In the genomic region with DNA sequence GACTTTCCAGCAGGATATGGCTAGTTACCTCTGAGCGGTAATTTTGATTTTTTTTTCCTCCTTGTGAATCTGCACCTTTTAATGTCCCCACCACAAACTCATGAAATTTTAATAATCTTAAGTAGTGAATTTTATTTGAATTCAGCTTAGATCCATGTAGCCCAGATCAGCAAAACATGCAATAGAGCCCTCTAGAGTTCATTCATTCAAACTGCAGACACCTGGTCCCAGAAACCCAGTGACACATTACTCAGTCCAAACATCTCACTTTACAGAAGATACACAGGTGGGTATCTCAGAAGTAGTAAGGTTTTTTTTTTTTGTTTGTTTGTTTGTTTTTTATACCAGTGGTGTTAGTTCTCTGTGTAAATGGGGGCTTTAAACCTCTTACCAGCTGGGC, we compare ENCODE assay signal across 22 mouse cellular contexts.
DNase-seq lines count a peak whose midpoint lies in the region; ATAC-seq and TF ChIP-seq lines count a peak whose summit lies in the region.
"Had no signal": no experiment of that assay in that cellular context is flagged by ENCODE, and none has a peak within 500 bp of the region (broad histone marks: within the 10 kb centered on the region; RNA-seq: fewer than 3 reads in every experiment).

No protein-coding gene starts in this region.

- no peaks in the 10 kb centered on the region for H3K4me1 ChIP-seq in kidney, postnatal 0 days (replicated peaks; ENCODE audit: insufficient read depth, low read length)
- H3K4me1 ChIP-seq in lung, embryonic 16.5 days (replicated peaks; ENCODE audit: control insufficient read depth, insufficient read depth, low read length): no peaks in the 10 kb centered on the region
- H3K4me1 ChIP-seq in forebrain, embryonic 15.5 days: peaks cover 9% of the 10 kb centered on the region
- H3K4me1 ChIP-seq: embryonic facial prominence, embryonic 12.5 days; liver, embryonic 13.5 days had no signal

- 91% methylated on average over 1 of the region's 1 CpGs for WGBS in kidney, postnatal 0 days
- WGBS in lung, embryonic 16.5 days: 91% methylated on average over 1 of the region's 1 CpGs
- WGBS in forebrain, embryonic 15.5 days: 100% methylated on average over 1 of the region's 1 CpGs

- POLR2A ChIA-PET in Patski (lab: Charles Lee): no interaction called here

- H3K36me3 ChIP-seq in kidney, postnatal 0 days (ENCODE audit: insufficient read depth, low read length): no peaks in the 10 kb centered on the region
- H3K36me3 ChIP-seq in lung, embryonic 16.5 days (ENCODE audit: control insufficient read depth, insufficient read depth, low read length): no peaks in the 10 kb centered on the region
- no peaks in the 10 kb centered on the region for H3K36me3 ChIP-seq in forebrain, embryonic 15.5 days
- H3K36me3 ChIP-seq: embryonic facial prominence, embryonic 12.5 days; G1E; limb, embryonic 13.5 days; liver, embryonic 13.5 days had no signal

- H3K27me3 ChIP-seq in kidney, postnatal 0 days (ENCODE audit: insufficient read depth, low read length): no peaks in the 10 kb centered on the region
- H3K27me3 ChIP-seq in lung, embryonic 16.5 days (ENCODE audit: control insufficient read depth, insufficient read depth, low read depth, low read length): no peaks in the 10 kb centered on the region
- H3K27me3 ChIP-seq in Patski: peaks cover 13% of the 10 kb centered on the region
- H3K27me3 ChIP-seq in forebrain, embryonic 15.5 days: no peaks in the 10 kb centered on the region
- H3K27me3 ChIP-seq: embryonic facial prominence, embryonic 12.5 days; limb, embryonic 13.5 days; liver, embryonic 13.5 days had no signal

- TF ChIP-seq CTCF in kidney, postnatal 0 days (IDR thresholded peaks at IDR 0.05; ENCODE audit: low read depth): peak; percentile 28; the same call in 1 of the 2 replicates
- TF ChIP-seq CTCF in Patski (IDR thresholded peaks at IDR 0.05): peak; percentile 58

- in situ Hi-C loops in Patski (cut with MboI; ENCODE audit: low pct_unique_long_range_greater_than_20kb): loop anchor here (25.0 kb wide), 1 partner anchor 441 kb away; no protein-coding TSS in a partner anchor

- H3K4me3 ChIP-seq in kidney, postnatal 0 days (replicated peaks; ENCODE audit: low read depth, low read length): no peak overlapping the region
- no peak overlapping the region for H3K4me3 ChIP-seq in lung, embryonic 16.5 days (ENCODE audit: low read length)
- no peak overlapping the region for H3K4me3 ChIP-seq in forebrain, embryonic 15.5 days
- H3K4me3 ChIP-seq: embryonic facial prominence, embryonic 12.5 days; limb, embryonic 13.5 days; liver, embryonic 13.5 days had no signal

- H3K27ac ChIP-seq in kidney, postnatal 0 days: no peak overlapping the region
- peak overlapping the region; percentile 79; the same call in 1 of the 2 replicates for H3K27ac ChIP-seq in lung, embryonic 16.5 days (ENCODE audit: low read length)
- H3K27ac ChIP-seq in forebrain, embryonic 15.5 days (replicated peaks): no peak overlapping the region
- H3K27ac ChIP-seq: embryonic facial prominence, embryonic 12.5 days; limb, embryonic 13.5 days; liver, embryonic 13.5 days had no signal

- no peak for ATAC-seq in kidney, postnatal 0 days (replicated peaks; ENCODE audit: low FRiP score, low read depth)
- ATAC-seq in lung, embryonic 16.5 days (ENCODE audit: low read depth): no peak
- no peak for ATAC-seq in Patski
- ATAC-seq in forebrain, embryonic 15.5 days (replicated peaks): no peak
- ATAC-seq: activated CD4-positive, CD25-positive, alpha-beta regulatory T cell, adult 4 months; midbrain, embryonic 16.5 days had no signal

- H3K9ac ChIP-seq in kidney, postnatal 0 days (ENCODE audit: low read depth, low read length): no peak overlapping the region
- no peak overlapping the region for H3K9ac ChIP-seq in lung, embryonic 16.5 days (ENCODE audit: low read length)
- no peak overlapping the region for H3K9ac ChIP-seq in forebrain, embryonic 15.5 days (replicated peaks)
- H3K9ac ChIP-seq: embryonic facial prominence, embryonic 12.5 days; limb, embryonic 13.5 days; liver, embryonic 13.5 days had no signal

- H3K9me3 ChIP-seq in kidney, postnatal 0 days (replicated peaks; ENCODE audit: low read length): no peaks in the 10 kb centered on the region
- H3K9me3 ChIP-seq in lung, embryonic 16.5 days (ENCODE audit: control insufficient read depth, low read length): no peaks in the 10 kb centered on the region
- no peaks in the 10 kb centered on the region for H3K9me3 ChIP-seq in forebrain, embryonic 15.5 days
- H3K9me3 ChIP-seq: embryonic facial prominence, embryonic 12.5 days; G1E; limb, embryonic 13.5 days; liver, embryonic 13.5 days had no signal

- no peak overlapping the region for H3K4me2 ChIP-seq in kidney, postnatal 0 days (ENCODE audit: low read length)
- H3K4me2 ChIP-seq in lung, embryonic 16.5 days (ENCODE audit: low read depth, low read length): no peak overlapping the region
- no peak overlapping the region for H3K4me2 ChIP-seq in forebrain, embryonic 15.5 days (replicated peaks)
- H3K4me2 ChIP-seq: embryonic facial prominence, embryonic 12.5 days; heart, embryonic 11.5 days; limb, embryonic 13.5 days; liver, embryonic 13.5 days had no signal

- no peak for DNase-seq in kidney, postnatal 0 days (ENCODE audit: low spot score)
- no peak for DNase-seq in kidney, adult 9 months
- no peak for DNase-seq in lung, postnatal 25 days (ENCODE audit: low spot score)
- DNase-seq in A20 (ENCODE audit: low read depth, low spot score): peak; percentile 16
- no peak for DNase-seq in Patski (ENCODE audit: low read depth, low spot score)
- DNase-seq: adrenal gland, postnatal 10 days; cerebellum, adult 18-20 months; cerebellum, postnatal 25 days; heart, postnatal 10 days; kidney, adult 2 months; kidney, postnatal 14 days; layer of hippocampus, postnatal 36 days; liver, embryonic 13.5 days; lung, postnatal 14 days had no signal

- CTCF ChIA-PET in Patski (lab: Charles Lee): no interaction called here
